Mouse (Mus musculus) thymus, postnatal 25 days (tissue): Measurements from ENCODE around the gene Map4k5.
A peak's percentile ranks its signal among the peaks of the same experiment; 100 is the strongest.

Experiments
- DNase-seq: peaks from one replicate; pipeline ENCODE4 v3.0.0; 2022

The Map4k5 gene

GRCm38 (mm10) chr12:69833982-69834604, 58.9 kb downstream of the Map4k5 start:
- DNase-seq, result no peak

- DNase-seq, result no peak
Observed at GRCm38 (mm10) chr12:69831239-69831910, 61.6 kb downstream of the Map4k5 start.

GRCm38 (mm10) chr12:69828214-69828613, 64.8 kb downstream of the Map4k5 start:
- DNase-seq, result no peak

- DNase-seq, result no peak
Observed at GRCm38 (mm10) chr12:69824881-69825597, 68.0 kb downstream of the Map4k5 start.

- no peak for DNase-seq
Observed at GRCm38 (mm10) chr12:69814272-69814671, 78.7 kb downstream of the Map4k5 start.

- no peak for DNase-seq
Observed at GRCm38 (mm10) chr12:69813596-69813995, 79.4 kb downstream of the Map4k5 start.

- no peak for DNase-seq
Observed at GRCm38 (mm10) chr12:69812986-69813385, 80.0 kb downstream of the Map4k5 start.

GRCm38 (mm10) chr12:69811976-69812375, 81.0 kb downstream of the Map4k5 start:
- DNase-seq, result no peak

- DNase-seq, result no peak
Observed at GRCm38 (mm10) chr12:69809439-69809838, 83.6 kb downstream of the Map4k5 start.

- no peak for DNase-seq
Observed at GRCm38 (mm10) chr12:69807399-69807985, 85.5 kb downstream of the Map4k5 start.

GRCm38 (mm10) chr12:69805148-69805547, 87.9 kb downstream of the Map4k5 start:
- DNase-seq, result no peak

GRCm38 (mm10) chr12:69804393-69805070, 88.5 kb downstream of the Map4k5 start:
- DNase-seq, result no peak

GRCm38 (mm10) chr12:69803196-69803595, 89.8 kb downstream of the Map4k5 start:
- DNase-seq, result no peak

- no peak for DNase-seq
Observed at GRCm38 (mm10) chr12:69800586-69800985, 92.4 kb downstream of the Map4k5 start.

GRCm38 (mm10) chr12:69796311-69796710, 96.7 kb downstream of the Map4k5 start:
- no peak for DNase-seq

GRCm38 (mm10) chr12:69790530-69791505, 102.2 kb downstream of the Map4k5 start, which contains the start of gene Cdkl1:
Cdkl1 (minus strand) TSS chr12:69791267.
- peak; percentile 59 for DNase-seq

- peak; percentile 43 for DNase-seq
Observed at GRCm38 (mm10) chr12:69789766-69790529, 103.1 kb downstream of the Map4k5 start.

- DNase-seq, result peak; percentile 6
Observed at GRCm38 (mm10) chr12:69788380-69788779, 104.6 kb downstream of the Map4k5 start.

- DNase-seq, result no peak
Observed at GRCm38 (mm10) chr12:69785471-69785870, 107.5 kb downstream of the Map4k5 start.

GRCm38 (mm10) chr12:69783247-69784025, 109.6 kb downstream of the Map4k5 start:
- no peak for DNase-seq
